Mouse (Mus musculus): ENCODE data around the gene Fam53a.

Fam53a gene

DNA sequence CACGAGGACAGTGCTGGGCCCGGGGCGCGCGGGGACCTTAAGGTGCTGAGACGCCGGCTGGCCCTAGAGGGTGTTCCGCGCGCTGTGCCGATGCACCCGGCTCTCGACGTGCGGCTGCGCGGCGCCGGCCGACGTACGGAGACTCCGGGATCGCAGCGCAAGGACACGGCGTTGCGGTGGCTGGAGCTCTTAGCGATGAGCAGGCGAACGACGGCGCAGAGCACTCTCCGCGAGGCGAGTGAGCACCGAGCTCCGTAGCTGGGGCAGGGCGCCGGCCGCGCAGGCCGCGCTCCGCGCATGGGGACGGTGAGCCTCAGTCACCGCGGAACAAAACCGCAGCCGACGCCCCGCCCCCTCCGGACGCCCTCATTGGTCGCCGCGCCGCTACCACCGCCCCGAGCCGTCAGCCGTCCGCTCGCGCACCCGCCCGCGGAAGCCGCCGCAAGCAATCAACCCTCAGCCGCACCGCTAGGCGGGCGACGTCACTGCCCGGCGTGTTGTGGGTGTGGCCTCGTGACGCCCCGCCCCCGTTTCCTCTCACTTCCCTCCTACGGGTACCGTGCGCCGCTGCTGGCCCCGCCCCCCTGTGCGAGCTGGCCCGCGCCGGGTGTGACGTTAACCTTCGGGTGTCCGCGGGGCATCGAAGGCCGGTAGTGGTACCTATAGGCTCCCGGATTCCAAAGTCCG is at the start of gene Fam53a, which contains the start of gene Gm9903:
Gene Fam53a (minus strand): TSS at position 335 of the 687 bp plus-strand sequence.
Gene Gm9903 (plus strand): TSS at position 625 of the 687 bp plus-strand sequence.
- DNase-seq (ENCODE audit: low spot score in 2 of 2): peak; percentile 99 to 100

GRCm38 (mm10) chr5:33678244-33678643 is 48.8 kb upstream of the Fam53a start:
- DNase-seq (ENCODE audit: low spot score in 2 of 2): no peak

DNA sequence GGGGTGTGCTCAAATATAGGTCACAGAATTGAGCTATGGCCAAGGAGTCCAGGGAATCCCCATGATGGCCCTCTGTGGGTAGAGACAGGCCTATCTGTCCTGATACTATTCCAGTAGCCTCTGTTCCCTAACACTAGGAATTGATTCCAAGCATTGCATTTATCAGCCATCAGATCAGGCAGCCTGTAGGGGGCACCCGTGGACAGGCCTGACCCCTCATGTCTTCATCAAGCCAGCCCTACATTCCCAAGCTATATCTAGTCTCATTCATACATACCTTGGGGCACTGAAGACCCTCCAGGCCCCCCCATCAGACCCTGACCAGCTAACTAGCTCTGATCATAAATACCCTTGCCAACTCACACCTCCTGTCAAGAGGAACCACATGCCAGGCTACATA is 46.5 kb upstream of the Fam53a start:
- no peak for DNase-seq (ENCODE audit: low spot score in 2 of 2)

DNA sequence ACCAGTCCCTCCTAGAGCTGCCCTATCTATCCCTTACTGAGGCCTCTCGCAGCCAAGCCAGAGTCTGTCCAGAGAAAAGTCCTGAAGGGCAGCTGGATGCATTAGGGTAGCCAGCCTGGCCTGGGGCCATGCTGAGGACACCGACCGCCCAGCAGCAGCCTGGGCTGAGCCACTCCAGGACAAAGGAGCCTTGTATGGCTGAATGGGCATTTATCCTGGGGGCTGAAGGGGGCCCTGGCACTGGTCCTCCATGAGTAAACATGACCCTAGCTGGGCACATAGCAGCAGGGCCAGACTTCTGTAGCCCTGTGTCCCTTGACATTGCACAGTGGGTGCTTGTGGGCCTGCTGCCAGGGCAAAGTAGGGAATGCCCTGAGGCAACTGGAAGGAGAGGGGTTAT is 45.0 kb upstream of the Fam53a start:
- DNase-seq (ENCODE audit: low spot score in 2 of 2): no peak

DNA sequence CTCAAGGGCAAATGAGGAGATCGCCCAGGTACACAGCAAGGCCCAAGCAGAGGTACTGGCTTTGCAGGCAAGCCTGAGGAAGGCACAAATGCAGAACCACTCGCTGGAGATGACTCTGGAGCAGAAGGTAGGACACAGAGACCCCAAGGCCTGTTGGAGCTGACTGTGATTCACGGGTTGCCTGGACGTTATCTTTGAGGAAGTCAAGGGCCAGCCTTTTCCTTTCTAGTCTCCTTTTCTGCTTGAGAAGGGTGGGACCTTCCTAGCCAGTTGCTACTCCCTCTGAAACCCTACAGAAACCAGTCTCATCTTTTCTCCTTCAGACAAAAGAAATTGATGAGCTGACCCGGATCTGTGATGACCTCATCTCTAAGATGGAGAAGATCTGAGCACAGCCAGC is 42.2 kb upstream of the Fam53a start:
- DNase-seq (ENCODE audit: low spot score in 2 of 2): no peak

DNA sequence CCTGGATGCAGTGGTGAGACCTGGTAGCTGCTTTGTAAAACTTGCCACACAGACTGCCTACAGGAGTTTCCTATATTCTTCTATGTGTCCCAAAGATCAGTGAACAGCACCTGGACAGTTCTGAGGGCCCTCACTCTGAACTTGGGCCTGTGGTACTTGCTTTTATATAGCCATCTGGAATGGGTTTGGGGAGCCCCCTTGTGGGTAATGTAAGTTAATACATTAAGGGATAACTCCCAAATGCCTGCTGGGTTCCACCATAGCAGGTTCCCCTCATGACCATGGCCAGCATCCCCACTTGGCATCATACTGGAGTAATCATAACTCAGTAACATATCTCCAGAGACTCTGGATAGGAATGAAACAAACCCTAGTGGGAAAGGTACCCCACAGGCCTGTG is 38.8 kb upstream of the Fam53a start:
- no peak for DNase-seq (ENCODE audit: low spot score in 2 of 2)

DNA sequence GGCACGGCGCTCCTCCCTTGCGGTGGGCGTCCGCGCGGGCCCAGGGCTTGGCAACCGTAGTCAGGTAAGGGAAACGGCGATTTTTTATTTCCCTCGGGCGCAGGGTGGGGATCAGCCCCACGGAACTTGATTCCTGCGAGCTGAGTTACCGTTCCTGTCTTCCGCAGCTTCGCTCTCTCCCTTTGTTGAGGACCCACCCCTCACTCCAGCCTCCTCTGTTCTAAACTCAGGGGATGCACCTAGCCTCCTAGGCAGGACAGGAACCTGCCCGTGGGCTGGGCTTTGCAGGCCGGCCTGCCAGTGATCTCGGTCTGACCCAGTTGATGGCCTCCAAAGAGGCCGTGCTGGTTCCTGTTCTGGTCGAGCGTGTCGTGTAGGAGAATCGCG is 29.2 kb upstream of the Fam53a start:
- no peak for DNase-seq (ENCODE audit: low spot score in 2 of 2)

GRCm38 (mm10) chr5:33657787-33658663 is 28.6 kb upstream of the Fam53a start, which contains the start of the genes Tacc3 and Tmem129:
Gene Tacc3, plus strand, starts transcription at chr5:33658128.
Gene Tmem129, minus strand, starts transcription at chr5:33658416.
- DNase-seq (ENCODE audit: low spot score in 2 of 2): peak; percentile 98 to 99

- DNase-seq (ENCODE audit: low spot score in 2 of 2): no peak
Measured at GRCm38 (mm10) chr5:33657251-33657786, 27.9 kb upstream of the Fam53a start.

GRCm38 (mm10) chr5:33656739-33657138 is 27.3 kb upstream of the Fam53a start:
- no peak for DNase-seq (ENCODE audit: low spot score in 2 of 2)

- no peak for DNase-seq (ENCODE audit: low spot score in 2 of 2)
Measured at GRCm38 (mm10) chr5:33655251-33655840, 25.9 kb upstream of the Fam53a start.

- DNase-seq (ENCODE audit: low spot score in 2 of 2): no peak
Measured at GRCm38 (mm10) chr5:33654424-33654823, 25.0 kb upstream of the Fam53a start.

DNA sequence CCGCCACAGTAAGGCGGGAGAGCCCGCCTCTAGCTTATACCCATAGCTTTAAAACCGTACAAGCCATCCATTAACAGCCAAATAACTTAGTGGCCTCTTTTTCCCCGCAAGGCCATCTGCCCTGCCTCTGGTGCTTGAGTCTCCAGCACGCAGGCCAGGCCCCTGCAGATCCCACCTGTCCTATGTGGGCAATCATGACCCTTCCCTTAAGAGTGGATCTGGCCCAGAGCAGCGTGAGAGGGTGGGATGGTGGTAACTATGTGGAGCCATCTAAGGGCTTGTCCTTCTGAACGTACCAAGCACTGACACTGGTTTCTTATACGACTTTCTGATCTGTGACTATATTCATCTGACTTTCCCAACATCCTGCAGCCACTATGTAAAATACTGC is 23.3 kb upstream of the Fam53a start:
- DNase-seq (ENCODE audit: low spot score in 2 of 2): no peak

DNA sequence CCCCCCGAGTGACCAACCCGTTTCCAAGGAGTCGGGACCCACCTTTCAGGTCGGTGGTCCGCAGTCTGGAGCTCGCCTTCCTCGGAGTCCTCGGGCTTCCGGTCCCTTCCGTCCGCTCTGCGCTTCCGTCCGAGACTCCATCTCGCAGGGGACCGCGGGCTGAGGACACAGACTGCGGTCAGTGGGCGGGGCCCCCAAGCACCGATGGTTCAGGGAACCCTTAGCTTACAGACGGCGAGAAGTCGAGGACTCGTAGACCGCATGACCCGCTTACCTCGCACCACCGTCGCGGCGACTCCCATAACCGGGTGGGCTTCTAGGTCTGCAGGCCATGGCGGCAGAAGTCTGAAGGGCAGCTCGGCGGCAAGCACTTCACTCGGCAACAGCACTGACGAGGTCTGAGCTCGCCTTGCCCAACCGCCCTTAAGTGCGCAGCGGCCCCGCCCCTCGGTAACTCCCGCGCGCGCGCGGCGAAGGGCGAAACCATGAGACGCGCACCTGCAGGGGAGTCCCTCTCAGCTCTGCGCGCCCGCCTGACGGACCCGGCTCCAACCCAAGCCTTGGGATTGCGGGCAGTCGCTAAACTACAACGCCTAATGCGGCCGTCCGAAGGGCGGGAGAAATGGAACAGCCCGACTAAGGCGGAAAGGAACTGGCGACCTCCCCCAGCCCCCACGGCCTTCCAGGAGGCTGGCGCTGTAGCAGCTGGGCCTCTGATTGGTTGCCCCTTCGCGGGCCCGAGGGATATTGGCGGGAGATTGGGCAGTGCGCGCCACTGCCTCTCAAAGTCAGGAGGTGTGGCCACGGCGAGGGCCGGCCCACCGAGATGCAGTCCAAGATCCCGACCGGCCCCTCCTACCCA is 22.7 kb upstream of the Fam53a start, which contains the start of gene Slbp:
Gene Slbp (minus strand): TSS at position 654 of the 862 bp plus-strand sequence.
- DNase-seq (ENCODE audit: low spot score in 2 of 2): peak; percentile 96 to 97

GRCm38 (mm10) chr5:33651541-33651920 is 22.1 kb upstream of the Fam53a start:
- DNase-seq (ENCODE audit: low spot score in 2 of 2): no peak

DNA sequence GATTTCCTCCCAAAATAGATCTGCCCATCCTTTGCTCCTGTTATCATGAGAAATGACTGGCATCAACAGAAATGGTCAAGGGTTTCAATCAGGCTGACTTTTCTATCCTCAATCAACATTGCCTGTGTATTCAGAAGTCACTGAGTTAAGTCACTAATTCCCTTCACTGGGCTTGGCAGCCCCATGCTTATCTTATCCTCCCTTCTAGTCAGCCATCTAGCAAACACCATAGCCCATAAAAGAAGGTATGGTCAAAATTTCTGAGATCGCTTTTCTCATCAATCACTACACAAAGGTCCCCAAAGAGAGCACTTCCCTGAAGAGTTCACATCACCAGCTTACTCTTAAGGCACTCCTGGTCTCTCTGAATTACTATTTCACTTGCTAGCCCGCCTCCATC is 21.6 kb upstream of the Fam53a start:
- no peak for DNase-seq (ENCODE audit: low spot score in 2 of 2)

DNA sequence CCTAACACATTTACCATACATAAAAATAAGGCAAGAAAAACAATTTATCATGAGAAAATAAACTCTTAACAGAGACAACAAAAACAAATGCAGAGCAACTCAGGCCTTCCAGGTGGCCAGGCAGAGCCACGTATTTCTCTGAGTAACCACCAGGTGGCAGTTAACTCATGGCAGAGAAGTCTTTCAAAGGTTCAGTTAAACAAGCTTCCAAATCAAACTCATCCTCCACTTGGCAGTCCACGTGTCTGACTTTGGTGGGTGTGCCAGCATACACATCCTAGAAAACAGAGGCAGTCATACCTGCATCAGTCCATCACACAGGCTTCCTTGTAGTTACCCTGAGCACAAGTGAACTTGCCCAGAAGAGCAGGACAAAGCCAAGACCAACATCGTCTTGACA is 11.2 kb upstream of the Fam53a start:
- DNase-seq (ENCODE audit: low spot score in 2 of 2): peak in 1 of 2 experiments; percentile 38

- DNase-seq (ENCODE audit: low spot score in 2 of 2): no peak
Measured at GRCm38 (mm10) chr5:33638826-33639225, 9.4 kb upstream of the Fam53a start.

DNA sequence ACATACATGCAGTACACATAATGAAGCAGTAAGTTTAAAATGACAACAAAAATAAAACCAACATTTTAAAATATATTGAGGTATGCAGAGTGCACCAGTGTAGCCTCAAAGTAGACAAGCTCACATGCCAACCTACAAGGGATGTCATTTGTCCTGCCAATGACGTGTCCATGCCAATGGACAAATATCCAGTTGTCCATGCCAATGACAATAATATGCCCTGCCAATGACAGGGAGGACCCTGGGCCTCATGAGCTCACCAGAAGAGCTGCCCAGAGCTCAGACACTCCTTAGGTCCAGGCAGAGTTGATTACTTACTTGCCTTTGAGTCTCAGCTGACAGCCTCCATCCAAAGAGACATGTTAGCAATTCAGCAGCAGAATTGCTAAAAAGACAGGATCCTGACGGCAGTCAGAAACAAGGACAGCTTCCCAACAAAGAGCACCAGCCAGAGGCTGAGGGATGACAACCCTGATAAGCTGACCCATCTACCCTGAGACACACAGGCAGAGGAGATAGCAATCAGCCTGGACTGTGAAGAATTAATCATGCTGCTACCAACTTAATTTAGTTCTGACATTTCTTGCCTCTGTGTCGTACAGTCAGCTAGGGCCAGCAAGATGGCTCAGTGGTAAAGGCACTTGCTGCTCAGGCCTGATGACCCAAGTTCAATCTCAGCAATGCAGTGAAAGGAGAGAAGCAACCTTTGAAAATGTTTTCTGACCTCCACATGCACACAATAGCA is 8.3 kb upstream of the Fam53a start:
- no peak for DNase-seq (ENCODE audit: low spot score in 2 of 2)

GRCm38 (mm10) chr5:33635361-33635760 is 5.9 kb upstream of the Fam53a start:
- DNase-seq (ENCODE audit: low spot score in 2 of 2): no peak

Data from heart, adult 9 months (tissue).